Mouse (Mus musculus): ENCODE measurements around the gene 2310057N15Rik. TPM values are rescaled to one million over a fixed set of nuclear protein-coding genes. Genes with fewer than 3 reads are reported as not detected.
A peak's percentile ranks its signal among the peaks of the same experiment; 100 is the strongest.
"Not testable (repeated sequence)": the region's sequence is repeated elsewhere in the genome, so short reads cannot be mapped to it uniquely, and the experiment has no call there.

Gene 2310057N15Rik
- polyA plus RNA-seq (2014; fragmentation: Nextera tagmentation; extraction: Ambion mirVana) = not detected in 2 replicates

- no peak within 1 kb of the TSS for H3K4me3 ChIP-seq (ENCODE audit: low read depth, low read length)
- H3K27ac ChIP-seq (ENCODE audit: low read depth, low read length) = no peak within 1 kb of the TSS
- H3K9me3 ChIP-seq (ENCODE audit: control insufficient read depth, low read length) = no peaks in the 10 kb centered on the region
- no peaks in the 10 kb centered on the region for H3K36me3 ChIP-seq (ENCODE audit: control insufficient read depth, insufficient read depth, low read length)
- no peak for DNase-seq (ENCODE audit: low spot score)
- ATAC-seq (replicated peaks; ENCODE audit: low FRiP score) = no peak
- H3K27me3 ChIP-seq (replicated peaks; ENCODE audit: control insufficient read depth, insufficient read depth, low read length) = no peaks in the 10 kb centered on the region
- WGBS = 76% methylated on average over 2 of the region's 2 CpGs
- H3K4me1 ChIP-seq (replicated peaks; ENCODE audit: control insufficient read depth, insufficient read depth, low read length) = no peaks in the 10 kb centered on the region
- H3K4me2 ChIP-seq = no peak within 1 kb of the TSS
- no peak within 1 kb of the TSS for H3K9ac ChIP-seq (ENCODE audit: low read depth, low read length)
Measured at GRCm38 (mm10) chr16:88774106-88774505, at the start of gene 2310057N15Rik. 2310057N15Rik (minus strand) TSS chr16:88774206.

- Histone ChIP-seq H3K27ac (ENCODE audit: low read depth, low read length) (no peak overlapping the region), H3K4me3 (ENCODE audit: low read depth, low read length) (no peak overlapping the region)
Measured at GRCm38 (mm10) chr16:88823736-88824135, 49.7 kb upstream of the 2310057N15Rik start.

GRCm38 (mm10) chr16:88820066-88820465 is 46.1 kb upstream of the 2310057N15Rik start, which contains the start of gene Krtap15:
Krtap15 (plus strand) TSS chr16:88820215.
- no peaks in the 10 kb centered on the region for H3K4me1 ChIP-seq (replicated peaks; ENCODE audit: control insufficient read depth, insufficient read depth, low read length)
- no peaks in the 10 kb centered on the region for H3K9me3 ChIP-seq (ENCODE audit: control insufficient read depth, low read length)
- no peaks in the 10 kb centered on the region for H3K27me3 ChIP-seq (replicated peaks; ENCODE audit: control insufficient read depth, insufficient read depth, low read length)
- no peak within 1 kb of the TSS for H3K4me3 ChIP-seq (ENCODE audit: low read depth, low read length)
- no peak within 1 kb of the TSS for H3K4me2 ChIP-seq
- H3K9ac ChIP-seq (ENCODE audit: low read depth, low read length) = no peak within 1 kb of the TSS
- DNase-seq (ENCODE audit: low spot score) (no peak), ATAC-seq (replicated peaks; ENCODE audit: low FRiP score) (no peak)
- WGBS = 78% methylated on average over 3 of the region's 3 CpGs
- H3K27ac ChIP-seq (ENCODE audit: low read depth, low read length) = no peak within 1 kb of the TSS
- no peaks in the 10 kb centered on the region for H3K36me3 ChIP-seq (ENCODE audit: control insufficient read depth, insufficient read depth, low read length)

More at GRCm38 (mm10) chr16:88823736-88824135, 49.7 kb upstream of the 2310057N15Rik start:
- DNase-seq (ENCODE audit: low spot score) = no peak
- Histone ChIP-seq H3K4me1 (replicated peaks; ENCODE audit: control insufficient read depth, insufficient read depth, low read length) (no peaks in the 10 kb centered on the region), H3K36me3 (ENCODE audit: control insufficient read depth, insufficient read depth, low read length) (no peaks in the 10 kb centered on the region), H3K4me2 (no peak overlapping the region), H3K9me3 (ENCODE audit: control insufficient read depth, low read length) (no peaks in the 10 kb centered on the region), H3K27me3 (replicated peaks; ENCODE audit: control insufficient read depth, insufficient read depth, low read length) (no peaks in the 10 kb centered on the region), H3K9ac (ENCODE audit: low read depth, low read length) (no peak overlapping the region)
- 75% methylated on average over 3 of the region's 3 CpGs for WGBS
- ATAC-seq (replicated peaks; ENCODE audit: low FRiP score) = peak; percentile 43; the same call in 1 of the 2 replicates

GRCm38 (mm10) chr16:88811827-88812226 is 37.8 kb upstream of the 2310057N15Rik start, which contains the start of gene Gm20741:
Gm20741 (minus strand) TSS chr16:88812220.
- Histone ChIP-seq H3K36me3 (ENCODE audit: control insufficient read depth, insufficient read depth, low read length) (no peaks in the 10 kb centered on the region), H3K4me2 (no peak within 1 kb of the TSS), H3K27me3 (replicated peaks; ENCODE audit: control insufficient read depth, insufficient read depth, low read length) (no peaks in the 10 kb centered on the region), H3K27ac (ENCODE audit: low read depth, low read length) (no peak within 1 kb of the TSS), H3K4me3 (ENCODE audit: low read depth, low read length) (no peak within 1 kb of the TSS), H3K9ac (ENCODE audit: low read depth, low read length) (no peak within 1 kb of the TSS), H3K9me3 (ENCODE audit: control insufficient read depth, low read length) (no peaks in the 10 kb centered on the region), H3K4me1 (replicated peaks; ENCODE audit: control insufficient read depth, insufficient read depth, low read length) (no peaks in the 10 kb centered on the region)
- no peak for DNase-seq (ENCODE audit: low spot score)
- 67% methylated on average over 2 of the region's 2 CpGs for WGBS
- ATAC-seq (replicated peaks; ENCODE audit: low FRiP score) = no peak

GRCm38 (mm10) chr16:88786786-88787185 is 12.8 kb upstream of the 2310057N15Rik start:
- H3K4me3 ChIP-seq (ENCODE audit: low read depth, low read length) = no peak overlapping the region
- DNase-seq (ENCODE audit: low spot score) = no peak
- H3K4me2 ChIP-seq = no peak overlapping the region
- ATAC-seq (replicated peaks; ENCODE audit: low FRiP score) = no peak
- H3K27ac ChIP-seq (ENCODE audit: low read depth, low read length) = no peak overlapping the region
- H3K9ac ChIP-seq (ENCODE audit: low read depth, low read length) = no peak overlapping the region
- no peaks in the 10 kb centered on the region for H3K27me3 ChIP-seq (replicated peaks; ENCODE audit: control insufficient read depth, insufficient read depth, low read length)
- H3K9me3 ChIP-seq (ENCODE audit: control insufficient read depth, low read length) = no peaks in the 10 kb centered on the region
- no peaks in the 10 kb centered on the region for H3K4me1 ChIP-seq (replicated peaks; ENCODE audit: control insufficient read depth, insufficient read depth, low read length)
- WGBS = 77% methylated on average over 2 of the region's 2 CpGs
- H3K36me3 ChIP-seq (ENCODE audit: control insufficient read depth, insufficient read depth, low read length) = no peaks in the 10 kb centered on the region

GRCm38 (mm10) chr16:88777596-88777995 is 3.6 kb upstream of the 2310057N15Rik start, which contains the start of gene Gm5965:
Gm5965 (plus strand) TSS chr16:88777896.
- ATAC-seq (replicated peaks; ENCODE audit: low FRiP score) = no peak
- H3K4me3 ChIP-seq (ENCODE audit: low read depth, low read length) = no peak within 1 kb of the TSS
- H3K9ac ChIP-seq (ENCODE audit: low read depth, low read length) = no peak within 1 kb of the TSS
- H3K27ac ChIP-seq (ENCODE audit: low read depth, low read length) = no peak within 1 kb of the TSS
- DNase-seq (ENCODE audit: low spot score) = no peak
- no peaks in the 10 kb centered on the region for H3K27me3 ChIP-seq (replicated peaks; ENCODE audit: control insufficient read depth, insufficient read depth, low read length)
- H3K4me1 ChIP-seq (replicated peaks; ENCODE audit: control insufficient read depth, insufficient read depth, low read length) = no peaks in the 10 kb centered on the region
- H3K9me3 ChIP-seq (ENCODE audit: control insufficient read depth, low read length) = no peaks in the 10 kb centered on the region
- 81% methylated on average over 5 of the region's 6 CpGs for WGBS
- H3K4me2 ChIP-seq = no peak within 1 kb of the TSS
- no peaks in the 10 kb centered on the region for H3K36me3 ChIP-seq (ENCODE audit: control insufficient read depth, insufficient read depth, low read length)

- not testable (repeated sequence) for H3K36me3 ChIP-seq (ENCODE audit: control insufficient read depth, insufficient read depth, low read length); H3K27me3 ChIP-seq (replicated peaks; ENCODE audit: control insufficient read depth, insufficient read depth, low read length); DNase-seq (ENCODE audit: low spot score); H3K4me1 ChIP-seq (replicated peaks; ENCODE audit: control insufficient read depth, insufficient read depth, low read length); H3K4me3 ChIP-seq (ENCODE audit: low read depth, low read length); H3K27ac ChIP-seq (ENCODE audit: low read depth, low read length); ATAC-seq (replicated peaks; ENCODE audit: low FRiP score); H3K4me2 ChIP-seq; H3K9me3 ChIP-seq (ENCODE audit: control insufficient read depth, low read length); H3K9ac ChIP-seq (ENCODE audit: low read depth, low read length)
- 85% methylated on average over 3 of the region's 3 CpGs for WGBS
Measured at GRCm38 (mm10) chr16:88758547-88758946, 15.5 kb downstream of the 2310057N15Rik start, which contains the start of gene 2310034C09Rik. 2310034C09Rik (plus strand) TSS chr16:88758847.

- not testable (repeated sequence) for H3K4me3 ChIP-seq (ENCODE audit: low read depth, low read length); H3K9ac ChIP-seq (ENCODE audit: low read depth, low read length); ATAC-seq (replicated peaks; ENCODE audit: low FRiP score); H3K4me2 ChIP-seq; H3K4me1 ChIP-seq (replicated peaks; ENCODE audit: control insufficient read depth, insufficient read depth, low read length); DNase-seq (ENCODE audit: low spot score); H3K36me3 ChIP-seq (ENCODE audit: control insufficient read depth, insufficient read depth, low read length); H3K9me3 ChIP-seq (ENCODE audit: control insufficient read depth, low read length); H3K27ac ChIP-seq (ENCODE audit: low read depth, low read length); H3K27me3 ChIP-seq (replicated peaks; ENCODE audit: control insufficient read depth, insufficient read depth, low read length)
- WGBS = 82% methylated on average over 3 of the region's 3 CpGs
Measured at GRCm38 (mm10) chr16:88751535-88751934, 22.5 kb downstream of the 2310057N15Rik start, which contains the start of gene Krtap13. Krtap13 (minus strand) TSS chr16:88751635.

- 76% methylated on average over 4 of the region's 4 CpGs for WGBS
- H3K27ac ChIP-seq (ENCODE audit: low read depth, low read length) = no peak overlapping the region
- H3K4me3 ChIP-seq (ENCODE audit: low read depth, low read length) = no peak overlapping the region
- H3K4me1 ChIP-seq (replicated peaks; ENCODE audit: control insufficient read depth, insufficient read depth, low read length) = no peaks in the 10 kb centered on the region
- H3K36me3 ChIP-seq (ENCODE audit: control insufficient read depth, insufficient read depth, low read length) = no peaks in the 10 kb centered on the region
- H3K4me2 ChIP-seq = no peak overlapping the region
- DNase-seq (ENCODE audit: low spot score) (no peak), ATAC-seq (replicated peaks; ENCODE audit: low FRiP score) (no peak)
- H3K9ac ChIP-seq (ENCODE audit: low read depth, low read length) = no peak overlapping the region
- no peaks in the 10 kb centered on the region for H3K27me3 ChIP-seq (replicated peaks; ENCODE audit: control insufficient read depth, insufficient read depth, low read length)
- H3K9me3 ChIP-seq (ENCODE audit: control insufficient read depth, low read length) = no peaks in the 10 kb centered on the region
Measured at GRCm38 (mm10) chr16:88747943-88748342, 26.1 kb downstream of the 2310057N15Rik start.

All from liver, embryonic 11.5 days (tissue).